Mouse (Mus musculus) frontal cortex, postnatal 25 days (tissue): Measurements from ENCODE around the gene Adam12.

Experiments
- DNase-seq, 2 experiments: peaks; one replicate each; pipeline ENCODE4 v3.0.0; 2022; ENCODE audit warnings: low spot score in 2 of 2

Adam12 gene

DNA sequence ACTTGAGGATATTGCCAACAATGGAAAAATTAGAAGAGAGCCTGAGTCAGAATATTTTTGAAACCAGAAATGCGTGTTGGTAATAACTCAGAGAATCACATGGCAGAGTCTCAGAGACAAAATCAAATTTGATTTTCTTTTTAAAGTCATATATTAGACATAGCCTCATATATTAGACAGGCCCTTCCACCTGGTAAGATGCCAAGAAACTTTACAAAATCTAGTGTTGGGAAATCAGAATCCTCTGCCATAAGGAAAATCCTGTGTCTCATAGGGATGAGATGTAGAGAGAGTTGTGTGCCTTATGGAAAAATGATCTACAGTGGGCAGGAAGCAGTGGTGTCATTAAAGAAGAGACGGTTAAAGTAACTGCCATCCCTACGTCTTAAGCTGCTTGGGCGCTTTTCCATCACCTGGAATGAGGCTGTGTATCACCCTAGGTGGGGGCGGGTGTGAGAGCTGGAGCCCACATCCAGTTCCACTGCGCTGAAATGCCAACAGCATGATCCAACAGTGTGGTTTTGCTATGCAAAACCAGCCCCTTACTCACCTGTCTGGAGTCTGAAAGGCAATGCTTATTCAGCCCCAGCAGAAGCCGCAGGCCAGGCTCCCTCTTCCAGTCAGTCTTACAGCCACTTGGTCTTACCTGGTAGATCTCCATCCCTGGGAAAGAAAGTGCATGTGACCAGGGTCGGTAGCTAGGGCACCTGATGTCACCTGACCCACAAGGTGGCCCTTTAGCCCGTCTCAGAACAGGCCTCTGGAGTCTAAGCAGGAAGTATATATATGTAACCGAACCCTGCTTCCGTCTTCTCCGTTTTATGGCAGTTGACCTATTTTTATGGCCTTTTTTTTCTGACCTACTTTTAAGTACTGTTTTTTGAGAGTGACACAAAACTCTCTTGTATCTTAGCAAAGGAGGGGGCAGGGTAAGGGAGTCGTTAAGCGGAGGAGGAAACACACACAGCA is at the start of gene Adam12:
Gene Adam12 (minus strand): TSS at position 769 of the 969 bp plus-strand sequence.
- no peak for DNase-seq

DNA sequence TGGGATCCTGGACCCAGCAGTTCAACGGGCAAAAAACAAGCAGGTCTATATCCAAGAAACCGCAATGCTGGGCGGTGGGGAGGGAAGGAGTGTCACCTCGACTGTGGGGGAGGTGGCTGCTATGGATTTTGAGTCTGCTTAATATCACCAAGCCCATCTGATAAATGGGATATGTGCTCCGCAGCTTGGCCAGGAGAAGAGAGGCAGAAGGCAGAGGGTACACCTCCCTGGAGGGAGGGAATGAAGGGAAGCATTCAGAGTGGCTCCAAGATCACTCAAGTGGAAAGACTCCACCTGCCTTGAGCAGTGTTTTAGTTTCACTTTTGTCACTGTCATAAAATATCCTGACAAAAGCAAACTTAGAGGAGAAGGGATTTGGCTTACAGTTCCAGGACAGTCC is 41.0 kb upstream of the Adam12 start:
- DNase-seq: no peak

DNA sequence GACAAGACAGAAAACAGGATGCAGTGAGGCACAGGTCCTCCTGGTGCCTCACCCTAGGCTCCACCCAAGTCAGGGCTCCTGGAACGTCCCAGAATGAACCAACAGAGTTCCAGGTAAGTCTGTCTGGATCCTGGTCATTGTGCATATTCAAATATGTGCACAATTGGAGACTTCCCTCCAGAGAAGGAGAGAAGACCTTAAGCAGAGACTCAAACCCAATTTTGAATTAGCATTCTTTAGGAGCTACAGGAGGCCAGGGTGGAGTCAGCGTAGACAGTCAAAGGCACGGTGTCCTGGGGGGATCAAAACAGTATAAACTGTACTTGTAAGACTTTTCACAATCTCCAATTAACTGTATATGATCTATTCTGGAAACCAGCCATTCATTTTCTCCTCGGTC is 40.5 kb upstream of the Adam12 start:
- DNase-seq: no peak

DNA sequence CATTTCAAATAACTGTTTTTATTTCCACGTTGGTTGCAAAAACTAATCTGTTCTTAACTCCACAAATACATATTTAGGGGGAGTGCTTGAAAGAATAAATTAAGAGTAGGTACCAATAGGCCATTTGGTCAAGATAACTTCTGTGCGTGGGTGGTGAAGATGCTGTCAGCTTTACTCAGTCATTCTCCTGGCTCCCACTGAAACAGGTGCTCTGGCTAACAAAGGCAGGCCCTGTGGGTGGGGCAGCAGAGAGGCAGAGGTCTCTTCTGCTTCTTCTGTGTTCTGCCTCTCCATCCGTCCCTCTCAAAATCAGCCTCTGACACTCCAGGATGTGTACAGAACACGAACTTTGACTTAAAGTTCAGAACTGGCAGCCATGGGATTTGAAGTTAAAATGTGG is 33.8 kb upstream of the Adam12 start:
- no peak for DNase-seq

DNA sequence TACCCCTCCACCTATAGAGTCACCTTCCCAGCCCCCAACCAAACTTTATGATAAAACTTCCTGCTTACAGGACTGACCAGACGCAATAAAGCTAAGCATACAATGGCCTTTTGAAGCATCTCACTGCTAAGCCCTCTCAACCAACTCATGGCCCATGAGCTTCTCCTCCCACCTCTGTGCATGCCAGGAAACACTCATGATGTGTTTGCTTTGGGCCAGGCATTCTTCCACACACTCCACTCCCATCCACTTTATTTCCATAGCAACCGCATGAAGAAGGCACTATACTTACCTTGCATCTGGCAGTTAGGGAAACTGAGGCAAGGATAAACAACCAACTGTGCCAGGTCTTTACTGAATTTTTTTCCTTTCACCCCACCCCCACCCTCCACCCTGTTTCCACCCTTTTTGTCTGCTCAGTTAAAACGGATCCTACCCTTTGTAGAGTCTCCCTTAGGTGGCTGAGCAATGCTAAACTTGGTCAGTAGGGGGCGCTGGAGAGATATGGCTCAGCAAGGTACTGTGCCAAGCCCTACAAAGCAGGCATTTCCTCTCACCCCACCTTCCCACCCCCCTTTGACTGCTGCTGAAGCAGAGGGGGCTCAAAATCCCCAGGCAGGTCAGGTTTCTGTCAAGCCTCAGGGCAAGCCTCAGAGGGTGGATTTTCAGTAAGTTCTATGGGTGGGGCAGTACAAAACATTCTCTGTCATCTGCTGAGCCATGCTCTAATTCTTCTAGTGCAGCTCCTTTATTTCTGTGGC is 31.4 kb upstream of the Adam12 start:
- DNase-seq: peak; percentile 54 to 57

DNA sequence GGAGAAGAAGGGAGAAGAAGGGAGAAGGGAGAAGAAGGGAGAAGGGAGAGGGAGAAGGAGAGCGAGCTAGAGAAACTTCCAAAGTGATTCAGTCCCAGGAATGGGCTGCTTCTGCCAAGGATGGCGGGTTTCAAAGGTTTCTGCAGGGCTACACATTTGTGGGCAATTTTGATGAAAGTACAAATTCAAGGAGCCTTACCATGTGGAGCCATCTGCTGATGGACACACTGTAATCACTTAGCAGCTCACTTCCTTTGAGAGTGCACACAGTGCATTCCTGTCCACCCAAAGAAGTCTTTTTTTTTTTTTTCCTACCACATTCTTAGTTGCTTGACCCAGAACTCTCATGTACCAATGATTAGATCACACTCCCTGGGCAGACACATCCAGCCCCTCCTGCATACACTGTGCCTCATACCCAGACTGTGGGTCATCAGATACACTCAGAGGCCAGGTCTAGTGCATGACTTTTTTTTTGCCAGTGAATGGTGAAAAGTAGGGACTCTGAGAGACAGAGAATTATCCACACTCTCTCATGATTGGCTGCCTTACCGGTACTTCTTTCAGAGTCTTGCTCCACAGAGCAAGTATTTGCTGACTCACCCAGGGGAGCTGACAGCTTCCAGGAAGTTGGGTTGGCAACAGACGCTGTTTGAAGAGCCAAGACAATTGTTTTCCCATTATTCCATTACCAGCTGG is 29.2 kb upstream of the Adam12 start:
- DNase-seq: no peak

DNA sequence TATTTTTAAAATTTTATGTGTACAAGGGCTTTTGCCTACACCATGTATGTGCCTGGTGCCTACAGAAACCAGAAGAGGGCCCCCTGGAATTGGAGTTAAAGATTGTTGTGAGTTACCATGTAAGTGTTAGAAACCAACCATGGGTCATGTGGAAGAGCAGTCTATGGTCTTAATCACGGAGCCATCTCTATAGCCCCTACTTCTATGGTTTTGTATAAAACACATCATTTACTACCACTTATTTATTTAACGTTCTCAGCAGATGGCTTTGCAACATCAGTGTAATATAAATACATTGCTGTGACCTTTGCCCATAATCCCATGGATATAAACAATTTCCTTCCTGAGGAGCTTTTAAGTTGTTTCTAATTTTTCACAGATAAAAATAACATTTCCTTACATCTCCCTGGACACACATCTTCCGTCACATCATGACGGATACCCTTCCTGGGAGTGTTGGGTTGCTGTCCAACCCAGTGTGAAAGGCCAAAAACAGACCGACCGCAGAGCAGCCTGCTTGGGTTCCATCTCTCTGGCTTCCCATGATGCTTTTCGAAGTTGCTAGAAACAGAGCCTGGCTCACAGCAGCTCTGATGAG is 18.4 kb upstream of the Adam12 start:
- no peak for DNase-seq

DNA sequence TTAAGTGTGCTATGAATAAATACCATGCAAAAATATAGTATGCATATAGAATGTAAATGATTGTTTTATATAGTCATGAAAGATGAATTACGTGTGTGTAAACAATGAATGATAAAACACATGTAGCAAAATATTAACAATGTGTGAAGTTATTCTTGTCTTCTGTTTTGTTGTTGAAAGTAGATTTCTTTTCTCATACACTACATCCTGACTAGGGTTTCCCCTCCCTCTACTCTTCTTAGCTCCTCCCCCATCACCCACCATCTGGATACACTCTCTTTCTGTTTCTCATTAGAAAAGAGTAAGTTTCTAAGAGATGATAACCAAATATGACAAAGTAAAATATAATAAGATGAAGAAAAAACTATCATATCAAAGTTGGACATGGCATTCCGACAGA is 16.1 kb upstream of the Adam12 start:
- DNase-seq: no peak

DNA sequence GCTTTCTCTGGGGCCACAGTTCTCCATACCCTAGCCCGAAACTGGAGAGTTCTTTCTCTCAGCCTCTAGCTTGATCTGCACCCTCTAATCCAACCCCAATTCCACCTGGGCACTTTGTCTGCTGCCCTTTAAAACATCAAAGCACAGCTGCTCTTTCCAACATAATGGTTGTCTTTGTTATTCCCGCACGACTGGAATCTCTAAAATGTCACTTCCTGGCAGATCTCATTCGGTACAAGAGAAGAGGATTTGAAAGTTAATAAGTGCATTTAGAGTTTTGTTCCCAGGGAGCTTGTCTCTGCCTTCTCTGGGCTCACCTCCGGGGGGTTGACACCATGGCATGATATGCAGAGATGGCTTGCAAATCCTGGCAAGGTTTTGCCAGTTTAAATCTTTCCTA is 14.7 kb upstream of the Adam12 start:
- no peak for DNase-seq

DNA sequence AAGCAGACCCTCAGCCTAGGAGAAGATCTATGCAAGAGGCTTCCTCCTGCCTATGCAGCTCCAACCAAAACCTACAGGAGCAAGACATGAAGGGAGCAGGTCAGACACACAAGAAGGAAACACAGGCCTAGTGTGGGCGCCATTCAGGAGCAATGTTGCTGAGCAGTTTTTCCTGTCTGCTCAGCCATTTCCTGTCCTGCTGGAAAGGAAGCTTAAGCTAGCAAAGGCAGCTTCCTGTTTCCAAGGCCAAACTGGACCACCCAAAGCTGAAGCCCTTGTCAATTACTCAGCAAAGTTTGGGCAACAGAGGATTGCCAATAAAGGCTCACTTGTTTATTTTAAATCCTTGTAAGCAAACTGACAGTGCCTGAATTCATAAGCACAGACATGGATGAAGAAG is 10.8 kb upstream of the Adam12 start:
- DNase-seq: no peak

DNA sequence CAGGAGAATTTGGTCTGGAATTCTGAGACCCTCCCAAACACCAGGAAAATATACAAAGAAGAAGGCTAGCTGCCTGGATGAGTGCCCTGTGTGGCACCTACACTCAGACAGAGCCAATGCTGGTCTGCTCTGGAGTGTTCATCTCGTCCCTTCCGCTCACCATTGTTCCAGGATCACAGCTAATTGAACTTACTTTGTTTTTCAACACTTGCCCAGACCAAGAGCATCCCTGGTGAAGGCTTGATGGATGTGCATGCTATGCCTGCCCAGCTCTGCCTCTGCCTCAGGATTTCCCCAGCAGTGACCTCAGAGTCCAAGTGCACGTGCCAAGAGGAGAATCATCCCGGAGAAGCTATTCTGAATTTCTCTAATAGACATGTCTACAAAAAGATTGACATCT is 9.3 kb upstream of the Adam12 start:
- DNase-seq: no peak

DNA sequence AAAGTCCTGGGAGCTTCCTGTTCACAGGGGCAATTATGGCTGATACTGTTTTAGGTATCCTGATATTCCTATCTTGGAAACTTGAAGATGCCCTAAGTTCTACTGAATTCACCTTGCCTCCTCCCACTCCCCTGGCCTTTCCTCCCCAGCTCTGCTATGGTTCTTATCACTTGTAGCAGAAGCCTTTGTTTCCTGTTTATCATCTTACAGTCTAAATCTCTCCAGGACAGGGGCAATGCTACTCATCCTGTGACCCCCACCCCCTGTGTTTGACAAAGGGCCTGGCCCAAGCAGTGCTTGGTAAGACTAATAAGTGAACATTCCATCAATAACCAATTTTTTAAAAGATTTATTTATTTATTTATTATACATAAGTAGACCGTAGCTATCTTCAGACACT is 8.6 kb upstream of the Adam12 start:
- DNase-seq: no peak

DNA sequence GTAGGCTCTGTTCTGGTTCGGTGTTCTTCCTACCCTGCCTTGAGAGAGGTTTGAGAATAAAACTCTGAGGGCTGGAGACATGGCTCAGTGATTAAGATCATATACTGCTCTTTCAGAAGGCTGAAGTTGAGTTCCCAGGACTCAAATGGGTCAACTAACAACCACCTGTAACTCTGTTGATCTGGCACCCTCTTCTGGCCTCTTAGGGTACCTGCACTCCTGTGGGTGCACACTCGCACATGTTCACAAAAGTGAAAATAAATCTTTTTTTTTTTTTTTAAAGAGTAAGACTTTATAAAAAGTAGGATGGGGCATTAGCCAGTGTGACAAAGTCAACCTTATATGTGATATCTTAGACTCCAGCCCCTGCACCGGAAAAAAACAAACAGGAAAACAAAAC is 6.9 kb upstream of the Adam12 start:
- DNase-seq: no peak

DNA sequence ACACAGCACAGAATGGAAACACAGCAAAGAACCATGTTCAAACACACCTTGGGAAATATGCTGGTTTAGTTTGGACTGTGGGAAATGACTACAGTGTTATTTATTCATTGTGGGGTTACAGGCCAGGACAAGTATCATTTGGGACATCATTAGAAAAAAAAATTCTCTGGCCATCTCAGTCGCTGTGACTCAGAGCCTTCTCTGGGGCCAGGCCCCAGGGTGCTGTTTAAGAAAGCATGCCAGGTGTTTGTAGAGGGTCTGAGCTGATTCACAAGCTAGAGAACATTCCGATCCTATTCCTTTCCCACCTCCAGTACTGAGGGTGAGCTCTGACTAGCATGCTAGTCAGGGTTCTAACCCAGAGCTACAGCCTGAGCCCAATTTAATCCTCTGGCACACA is 5.4 kb upstream of the Adam12 start:
- DNase-seq: no peak

DNA sequence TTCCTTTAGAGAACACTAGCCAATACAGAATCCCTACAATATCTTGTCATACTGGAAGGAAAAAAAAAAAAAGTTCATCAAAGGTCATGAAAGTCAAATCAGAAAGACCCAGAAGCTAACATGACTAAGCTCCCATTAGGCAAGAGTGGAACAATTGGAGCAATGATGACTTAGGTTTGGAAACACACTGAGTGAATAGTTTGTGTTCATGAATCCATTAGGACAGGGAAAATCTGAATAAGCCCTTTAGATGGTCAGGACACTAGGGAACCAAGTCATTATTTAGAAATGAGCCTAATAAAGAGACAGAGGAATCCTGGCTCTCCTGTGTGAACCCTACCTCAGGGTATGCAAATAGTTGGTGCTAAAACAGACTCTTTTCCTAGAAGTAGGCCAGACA is 4.8 kb upstream of the Adam12 start:
- DNase-seq: no peak

DNA sequence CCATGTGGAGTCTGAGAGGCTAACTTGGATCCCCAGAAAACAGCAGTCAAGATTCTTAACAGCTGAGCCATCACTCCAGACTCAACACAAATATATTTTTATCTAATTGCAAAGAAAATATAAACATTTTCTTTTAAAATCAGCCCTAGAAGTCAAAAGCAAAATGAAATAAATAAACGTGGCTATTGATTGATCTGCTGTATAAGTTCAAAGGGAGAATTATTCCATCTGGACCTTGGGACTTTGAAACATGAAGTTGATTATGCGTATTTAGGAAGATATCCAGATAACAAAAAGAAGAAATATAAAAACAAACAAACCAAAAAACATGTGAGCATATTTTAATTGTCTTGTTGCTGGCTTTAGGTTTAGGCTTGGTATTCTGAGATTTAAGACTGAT is 3.6 kb upstream of the Adam12 start:
- DNase-seq: no peak

DNA sequence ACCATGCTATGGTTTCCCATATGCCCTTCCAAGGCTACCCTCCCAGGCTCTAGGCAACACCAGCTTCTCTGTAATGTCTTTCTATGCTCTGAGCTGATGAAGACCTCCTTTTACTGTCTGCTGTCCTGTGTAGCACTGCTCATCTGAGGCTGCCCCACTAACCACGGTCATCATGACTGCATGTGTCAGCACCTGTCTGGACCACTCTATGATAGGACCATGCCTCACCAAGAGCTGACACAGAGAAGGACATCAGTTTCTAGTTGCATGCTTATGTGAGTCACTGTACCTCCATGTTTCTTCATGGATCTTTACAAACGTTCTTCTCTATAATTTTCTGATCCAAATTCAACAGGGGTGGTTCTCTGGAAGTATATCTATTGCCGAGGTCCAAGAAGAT is 1.2 kb downstream of the Adam12 start:
- no peak for DNase-seq

DNA sequence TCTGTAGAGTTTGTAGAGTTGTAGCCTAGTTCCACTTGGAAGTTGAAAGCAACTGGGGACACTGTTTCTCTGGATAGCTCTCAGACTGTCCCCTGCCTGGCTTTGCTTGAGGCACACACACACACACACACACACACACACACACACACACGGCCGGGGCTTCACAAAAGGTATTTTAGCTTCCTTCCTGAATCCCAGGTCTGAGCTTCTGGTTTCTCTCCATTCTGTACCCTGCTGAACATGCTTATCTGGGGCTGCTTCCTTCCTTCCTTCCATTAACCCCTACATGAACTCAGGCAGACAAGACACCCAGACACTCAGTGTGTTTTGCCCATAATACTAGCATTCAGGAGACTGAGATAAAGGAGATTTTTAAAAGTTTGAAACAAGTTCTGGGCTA is 2.0 kb downstream of the Adam12 start:
- no peak for DNase-seq

DNA sequence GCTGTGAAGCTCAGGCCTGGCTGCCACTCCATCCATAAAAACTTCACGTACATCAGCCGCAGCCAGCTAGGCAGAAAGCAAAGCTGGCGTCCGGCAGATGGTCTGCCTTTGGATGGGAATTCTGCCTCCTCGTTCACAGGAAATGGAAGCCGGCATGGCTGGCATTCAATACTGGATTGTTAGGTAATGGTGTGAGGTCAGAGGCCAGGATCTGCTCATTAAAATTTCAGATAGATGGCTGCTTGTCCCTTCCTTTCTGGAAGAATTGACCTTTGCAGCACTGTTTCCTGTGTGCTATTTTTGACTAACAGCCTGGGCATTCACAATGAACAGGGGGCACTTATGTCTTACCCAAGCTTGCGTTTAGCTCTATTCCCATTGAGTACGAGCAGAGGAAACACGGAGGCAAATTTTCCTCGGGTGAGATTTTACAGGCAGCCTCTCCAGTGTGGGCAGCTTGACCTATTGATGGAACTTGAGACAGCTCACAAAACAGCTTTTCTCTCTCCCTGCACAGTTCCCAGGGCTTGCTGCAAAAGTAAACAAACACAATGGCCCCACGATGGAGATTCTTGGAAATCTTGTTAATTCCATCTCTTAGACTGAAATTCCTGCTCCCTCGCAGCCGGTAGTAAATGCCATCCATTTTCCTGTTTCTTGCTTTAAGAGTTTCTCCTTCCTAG is 4.0 kb downstream of the Adam12 start:
- no peak for DNase-seq

DNA sequence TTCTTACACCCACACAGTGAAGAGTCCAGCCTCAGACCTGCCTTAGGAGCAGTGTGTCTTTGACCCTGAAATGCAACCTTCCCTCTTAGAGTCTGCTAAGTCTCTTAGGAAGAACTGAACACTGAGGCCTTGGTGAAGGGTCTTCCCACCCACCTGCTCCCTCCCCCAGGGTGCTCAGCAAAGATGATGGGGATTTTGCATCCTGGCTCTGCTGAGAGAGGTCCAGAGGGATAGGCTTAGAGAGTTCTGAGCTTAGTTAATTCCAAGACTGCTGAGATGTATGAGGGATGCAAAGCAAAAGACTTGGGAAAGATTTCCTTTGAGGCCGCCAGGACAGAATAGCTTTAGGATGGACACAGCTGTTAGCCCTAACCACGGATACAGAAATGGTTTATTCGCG is 4.8 kb downstream of the Adam12 start:
- no peak for DNase-seq

DNA sequence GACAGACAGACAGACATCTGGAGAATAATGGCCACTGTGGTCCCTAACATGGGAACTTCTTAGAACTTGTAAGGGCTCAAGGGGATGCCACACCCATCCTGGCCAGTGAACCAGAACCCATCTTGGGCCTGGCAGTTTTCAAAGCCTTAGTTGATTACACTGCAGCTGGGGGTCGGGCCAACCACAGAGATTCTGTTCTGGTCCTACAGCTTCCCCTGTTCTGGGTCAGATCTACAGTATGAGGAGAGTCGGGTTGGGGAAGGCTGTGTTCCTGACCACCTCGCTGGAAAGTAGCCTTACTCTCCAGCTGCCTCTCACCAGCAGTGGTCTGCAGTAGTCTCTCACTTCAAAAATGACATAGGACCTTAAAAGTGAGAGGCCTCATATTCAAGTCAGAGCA is 5.7 kb downstream of the Adam12 start:
- no peak for DNase-seq
